Mouse (Mus musculus) spleen, embryonic (tissue): ENCODE measurements around the gene Vti1a.

Source experiments
- CTCF ChIA-PET: fragments of 350-600 bp; sonication (Branson Sonifier 250); formaldehyde crosslinking; loops from one replicate; lab custom pipeline; 2022; lab: Charles Lee

Vti1a gene

GRCm38 (mm10) chr19:55376331-55376730, 60.2 kb downstream of the Vti1a start:
- CTCF ChIA-PET, result interaction anchor here (0.5 kb wide), 2 partner anchors 22 to 1198 kb away, joined by 4 to 5 read pairs; no protein-coding TSS in a partner anchor

- CTCF ChIA-PET, result no interaction called here
Measured at GRCm38 (mm10) chr19:55377465-55377864, 61.4 kb downstream of the Vti1a start.

- CTCF ChIA-PET, result no interaction called here
Measured at GRCm38 (mm10) chr19:55378884-55379283, 62.8 kb downstream of the Vti1a start.

GRCm38 (mm10) chr19:55380764-55381163, 64.7 kb downstream of the Vti1a start:
- CTCF ChIA-PET, result no interaction called here

GRCm38 (mm10) chr19:55381343-55381742, 65.2 kb downstream of the Vti1a start:
- CTCF ChIA-PET, result interaction anchor here (0.5 kb wide), 1 partner anchor 11 kb away, joined by 3 read pairs; no protein-coding TSS in a partner anchor

GRCm38 (mm10) chr19:55382745-55383144, 66.7 kb downstream of the Vti1a start:
- CTCF ChIA-PET, result no interaction called here

GRCm38 (mm10) chr19:55384634-55385033, 68.5 kb downstream of the Vti1a start:
- CTCF ChIA-PET, result no interaction called here

GRCm38 (mm10) chr19:55389019-55389418, 72.9 kb downstream of the Vti1a start:
- CTCF ChIA-PET, result no interaction called here

GRCm38 (mm10) chr19:55390323-55390722, 74.2 kb downstream of the Vti1a start:
- CTCF ChIA-PET, result no interaction called here

- CTCF ChIA-PET, result no interaction called here
Measured at GRCm38 (mm10) chr19:55401638-55402037, 85.5 kb downstream of the Vti1a start.

- CTCF ChIA-PET, result no interaction called here
Measured at GRCm38 (mm10) chr19:55408486-55408885, 92.4 kb downstream of the Vti1a start.

- CTCF ChIA-PET, result no interaction called here
Measured at GRCm38 (mm10) chr19:55411415-55411814, 95.3 kb downstream of the Vti1a start.

GRCm38 (mm10) chr19:55411894-55412293, 95.8 kb downstream of the Vti1a start:
- CTCF ChIA-PET, result no interaction called here

GRCm38 (mm10) chr19:55414050-55414449, 98.0 kb downstream of the Vti1a start:
- CTCF ChIA-PET, result no interaction called here

- CTCF ChIA-PET, result no interaction called here
Measured at GRCm38 (mm10) chr19:55418756-55419155, 102.7 kb downstream of the Vti1a start.

GRCm38 (mm10) chr19:55419961-55420360, 103.9 kb downstream of the Vti1a start:
- CTCF ChIA-PET, result no interaction called here

GRCm38 (mm10) chr19:55421816-55422215, 105.7 kb downstream of the Vti1a start:
- CTCF ChIA-PET, result no interaction called here

GRCm38 (mm10) chr19:55422311-55423064, 106.4 kb downstream of the Vti1a start:
- CTCF ChIA-PET, result no interaction called here

GRCm38 (mm10) chr19:55423065-55423716, 107.1 kb downstream of the Vti1a start:
- CTCF ChIA-PET, result no interaction called here

GRCm38 (mm10) chr19:55423952-55424351, 107.9 kb downstream of the Vti1a start:
- CTCF ChIA-PET, result no interaction called here

- CTCF ChIA-PET, result no interaction called here
Measured at GRCm38 (mm10) chr19:55424507-55424906, 108.4 kb downstream of the Vti1a start.

GRCm38 (mm10) chr19:55440306-55440705, 124.2 kb downstream of the Vti1a start:
- CTCF ChIA-PET, result no interaction called here

- CTCF ChIA-PET, result no interaction called here
Measured at GRCm38 (mm10) chr19:55443618-55444017, 127.5 kb downstream of the Vti1a start.
